Mouse (Mus musculus) MEL (cell line): ENCODE results near the gene Ksr1. TPM values are rescaled to one million over a fixed set of nuclear protein-coding genes. Genes with fewer than 3 reads are reported as not detected.

Source experiments
- DNase-seq: peaks from one replicate; pipeline ENCODE4 v3.0.0; 2011; ENCODE audit warnings: low read depth, low spot score
- H3K27ac ChIP-seq: 2 replicates; pipeline ENCODE4 v1.5.1; 2012; ENCODE audit warnings: low read depth, mild to moderate bottlenecking, control low read depth, low read length, moderate library complexity; ENCODE audit not compliant: control insufficient read depth
- H3K27me3 ChIP-seq, 2 experiments: fragments of 150-350 bp in 1 of 2; sonication (generic) in 1 of 2; 2 replicates each; pipeline ENCODE4 v1.6.1; 2012; ENCODE audit warnings: low read length in 2 of 2, mild to moderate bottlenecking in 2 of 2, improper control_type of control experiment in 1 of 2, moderate library complexity in 1 of 2; ENCODE audit not compliant: insufficient read depth in 2 of 2, control insufficient read depth in 1 of 2
- H3K36me3 ChIP-seq, 2 experiments: 2 replicates each; pipeline ENCODE4 v1.6.1; 2012 to 2014; ENCODE audit warnings: low read length in 2 of 2, improper control_type of control experiment in 1 of 2, inconsistent platforms in 1 of 2, mild to moderate bottlenecking in 1 of 2; ENCODE audit not compliant: insufficient read depth in 2 of 2, control insufficient read depth in 1 of 2
- H3K4me1 ChIP-seq, 2 experiments: fragments of 150-350 bp in 1 of 2; sonication (generic) in 1 of 2; 2 replicates each; pipeline ENCODE4 v1.6.1; 2012; ENCODE audit warnings: low read length in 2 of 2, improper control_type of control experiment in 1 of 2, mild to moderate bottlenecking in 1 of 2; ENCODE audit not compliant: insufficient read depth in 2 of 2, control insufficient read depth in 1 of 2
- H3K4me3 ChIP-seq, 2 experiments: fragments of 150-350 bp in 1 of 2; sonication (generic) in 1 of 2; 2 replicates each; pipeline ENCODE4 v1.5.1; 2012; ENCODE audit warnings: low read depth in 2 of 2, low read length in 2 of 2, mild to moderate bottlenecking in 2 of 2, moderate library complexity in 2 of 2, control low read depth in 1 of 2, improper control_type of control experiment in 1 of 2; ENCODE audit not compliant: control insufficient read depth in 1 of 2, insufficient read depth in 1 of 2
- H3K79me2 ChIP-seq: 2 replicates; pipeline ENCODE4 v1.6.1; 2012; ENCODE audit warnings: mild to moderate bottlenecking, low read length, moderate library complexity; ENCODE audit not compliant: control insufficient read depth, poor library complexity, insufficient read depth
- H3K9ac ChIP-seq: 2 replicates; pipeline ENCODE4 v1.6.1; 2012; ENCODE audit warnings: low read depth, mild to moderate bottlenecking, control low read depth, low read length, moderate library complexity; ENCODE audit not compliant: control insufficient read depth, poor library complexity, severe bottlenecking
- H3K9me3 ChIP-seq: fragments of 150-350 bp; sonication (generic); replicated peaks from 2 replicates; pipeline ENCODE4 v1.6.1; 2012; ENCODE audit warnings: mild to moderate bottlenecking, low read length, improper control_type of control experiment, moderate library complexity; ENCODE audit not compliant: insufficient read depth
- CHD1 ChIP-seq: IDR thresholded peaks from 2 replicates; pipeline ENCODE4 v1.6.1; 2012; ENCODE audit warnings: low read depth, mild to moderate bottlenecking, inconsistent platforms, low read length, improper control_type of control experiment
- CTCF ChIP-seq, 3 experiments: IDR thresholded peaks in 2 of 3; conservative IDR thresholded peaks in 1 of 3; 2 replicates each; pipeline ENCODE4 v1.5.1; 2011 to 2012; ENCODE audit warnings: low read length in 3 of 3, low read depth in 2 of 3, mild to moderate bottlenecking in 2 of 3, improper control_type of control experiment in 1 of 3, inconsistent platforms in 1 of 3, mixed read lengths in 1 of 3, moderate library complexity in 1 of 3; ENCODE audit not compliant: control insufficient read depth in 1 of 3, insufficient read depth in 1 of 3, poor library complexity in 1 of 3, severe bottlenecking in 1 of 3
- ELF1 ChIP-seq: IDR thresholded peaks from 2 replicates; pipeline ENCODE4 v1.6.1; 2014; ENCODE audit warnings: low read depth, mild to moderate bottlenecking, inconsistent platforms, low read length, improper control_type of control experiment, moderate library complexity
- ETS1 ChIP-seq: IDR thresholded peaks from 2 replicates; pipeline ENCODE4 v1.6.1; 2012; ENCODE audit warnings: low read depth, mild to moderate bottlenecking, inconsistent platforms, low read length, improper control_type of control experiment, moderate library complexity
- HCFC1 ChIP-seq: IDR thresholded peaks from 2 replicates; pipeline ENCODE4 v1.6.1; 2012; ENCODE audit warnings: low read depth, mild to moderate bottlenecking, inconsistent platforms, low read length, improper control_type of control experiment, moderate library complexity
- JUND ChIP-seq: IDR thresholded peaks from 2 replicates; pipeline ENCODE4 v1.6.1; 2011; ENCODE audit warnings: low read depth, mild to moderate bottlenecking, improper control_type of control experiment, low read length
- MAX ChIP-seq: IDR thresholded peaks from 2 replicates; pipeline ENCODE4 v1.6.1; 2011; ENCODE audit warnings: low read length, improper control_type of control experiment
- MEF2A ChIP-seq: IDR thresholded peaks from 2 replicates; pipeline ENCODE4 v1.6.1; 2014; ENCODE audit warnings: low read depth, mild to moderate bottlenecking, inconsistent platforms, low read length, improper control_type of control experiment; ENCODE audit not compliant: poor library complexity, insufficient replicate concordance, severe bottlenecking; ENCODE audit errors: extremely low read depth
- MXI1 ChIP-seq: IDR thresholded peaks from 2 replicates; pipeline ENCODE4 v1.6.1; 2011; ENCODE audit warnings: mild to moderate bottlenecking, low read depth, low read length, improper control_type of control experiment
- MYB ChIP-seq: IDR thresholded peaks from 2 replicates; pipeline ENCODE4 v1.6.1; 2011; ENCODE audit warnings: mild to moderate bottlenecking, low read depth, low read length, improper control_type of control experiment
- MYC ChIP-seq: IDR thresholded peaks from 2 replicates; pipeline ENCODE4 v1.6.1; 2011; ENCODE audit warnings: low read depth, mild to moderate bottlenecking, low read length, improper control_type of control experiment, moderate library complexity
- NELFE ChIP-seq: IDR thresholded peaks from 2 replicates; pipeline ENCODE4 v1.6.1; 2011; ENCODE audit warnings: low read depth, low read length, improper control_type of control experiment
- RAD21 ChIP-seq: IDR thresholded peaks from 2 replicates; pipeline ENCODE4 v1.6.1; 2011; ENCODE audit warnings: mild to moderate bottlenecking, low read depth, low read length, improper control_type of control experiment
- RCOR1 ChIP-seq: IDR thresholded peaks from 2 replicates; pipeline ENCODE4 v1.6.1; 2012; ENCODE audit warnings: low read depth, mild to moderate bottlenecking, inconsistent platforms, low read length, improper control_type of control experiment
- TBP ChIP-seq: IDR thresholded peaks from 2 replicates; pipeline ENCODE4 v1.8.0; 2011; ENCODE audit warnings: low read depth, low read length, improper control_type of control experiment
- ZC3H11A ChIP-seq: IDR thresholded peaks from 2 replicates; pipeline ENCODE4 v1.6.1; 2012; ENCODE audit warnings: low read depth, mild to moderate bottlenecking, inconsistent platforms, low read length, improper control_type of control experiment
- polyA plus RNA-seq, 2 experiments: library from polyadenylated mRNA; stranded (reverse) in 1 of 2; unstranded in 1 of 2; fragments of >175 nt in 1 of 2; fragments of >200 nt in 1 of 2; gene quantifications; 2 replicates each; pipeline versions ENCODE4 v1.2.1 to v1.2.4; 2012; ENCODE audit warnings: low replicate concordance in 2 of 2, low read depth in 1 of 2; ENCODE audit not compliant: insufficient read length in 2 of 2, insufficient read depth in 1 of 2, missing spikeins in 1 of 2
- total RNA-seq: library from RNA; depleted of rRNA; stranded (reverse); fragments of 300-350 nt; gene quantifications from 2 replicates; pipeline ENCODE4 v1.2.3, GENCODE M21; 2012

The Ksr1 gene
- total and polyA plus RNA-seq, 3 experiments, result 9.7 to 18.4 TPM; not detected in 1

DNA sequence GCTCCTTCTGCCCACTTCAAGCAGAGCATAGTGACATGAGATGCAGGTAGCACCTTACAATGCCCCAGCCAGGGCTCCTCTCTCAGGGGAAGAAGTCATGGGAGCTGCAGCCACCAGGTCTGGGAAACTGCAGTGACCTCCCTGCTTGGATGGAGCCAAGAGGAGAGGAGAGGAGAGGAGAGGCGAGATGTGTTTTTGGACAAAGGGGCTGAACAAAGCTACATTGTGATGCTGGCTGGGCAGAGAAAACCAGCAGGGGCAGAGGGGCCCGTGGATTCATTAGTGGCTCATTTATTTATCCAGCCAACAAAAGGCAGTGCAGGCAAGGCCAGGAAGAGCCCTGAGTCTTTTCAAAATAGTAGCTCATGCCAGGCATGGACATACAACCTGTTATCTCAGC lies 50.5 kb downstream of the Ksr1 start:
- Histone ChIP-seq H3K4me1 (peaks cover 0 to 7% of the 10 kb centered on the region in 2 experiments; a peak in 2 of 4 replicates), H3K79me2 (no peaks in the 10 kb centered on the region), H3K27me3 (no peaks in the 10 kb centered on the region), H3K36me3 (no peaks in the 10 kb centered on the region; a peak in 1 of 4 replicates), H3K4me3 (no peak overlapping the region), H3K9me3 (no peaks in the 10 kb centered on the region), H3K9ac (no peak overlapping the region), H3K27ac (no peak overlapping the region)
- DNase-seq, result no peak
- TF ChIP-seq RAD21, result no peak

DNA sequence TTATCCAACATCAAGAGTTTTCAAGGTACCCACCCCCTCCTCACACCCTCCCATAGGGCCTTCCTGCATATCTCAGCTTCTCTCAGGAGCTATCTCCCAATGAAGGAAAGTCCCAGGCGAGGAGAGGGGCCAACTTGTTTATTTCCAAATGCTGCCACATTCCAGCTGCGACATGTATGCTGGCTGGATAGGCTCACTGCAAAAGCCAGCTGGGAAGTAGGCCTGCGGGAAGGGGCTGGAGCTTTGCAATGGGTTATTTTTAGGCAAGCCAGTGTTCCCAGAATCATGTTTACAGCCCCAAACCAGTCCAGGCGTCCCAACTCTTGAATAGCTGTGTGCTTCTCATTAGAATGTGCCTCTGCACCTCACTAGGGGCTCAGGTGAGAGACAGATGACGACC lies 51.5 kb downstream of the Ksr1 start:
- no peaks in the 10 kb centered on the region for H3K79me2 ChIP-seq
- peaks cover 0 to 7% of the 10 kb centered on the region in 2 experiments; a peak in 2 of 4 replicates for H3K4me1 ChIP-seq
- H3K4me3 ChIP-seq, result no peak overlapping the region
- no peak overlapping the region for H3K27ac ChIP-seq
- no peaks in the 10 kb centered on the region; a peak in 1 of 4 replicates for H3K36me3 ChIP-seq
- no peak overlapping the region for H3K9ac ChIP-seq
- no peaks in the 10 kb centered on the region for H3K9me3 ChIP-seq
- no peak for DNase-seq
- TF ChIP-seq NELFE, result no peak
- no peak for TF ChIP-seq ZC3H11A
- TF ChIP-seq JUND, result no peak
- no peak for TF ChIP-seq HCFC1
- TF ChIP-seq MYC, result no peak
- no peak for TF ChIP-seq MXI1
- TF ChIP-seq CHD1, result no peak
- no peak for TF ChIP-seq ETS1
- no peak for TF ChIP-seq MEF2A
- TF ChIP-seq RCOR1, result no peak
- no peak for TF ChIP-seq MAX
- no peak for TF ChIP-seq RAD21
- TF ChIP-seq MYB, result no peak
- TF ChIP-seq CTCF (IDR thresholded peaks at IDR 0.05 in 2 of 3, conservative IDR thresholded peaks at IDR 0.05 in 1 of 3; ENCODE audit: control insufficient read depth in 1 of 3, insufficient read depth in 1 of 3, low read depth in 2 of 3, low read length in 3 of 3, poor library complexity in 1 of 3, severe bottlenecking in 1 of 3), result no peak
- TF ChIP-seq TBP, result no peak
- TF ChIP-seq ELF1, result no peak
- TF ChIP-seq, all 39 proteins: peak for 0
- no peaks in the 10 kb centered on the region for H3K27me3 ChIP-seq
